Mouse (Mus musculus): ENCODE data around the gene BC048507. TPM values are rescaled to one million over a fixed set of nuclear protein-coding genes. Genes with fewer than 3 reads are reported as not detected.
A peak's percentile ranks its signal among the peaks of the same experiment; 100 is the strongest.
"Not testable (repeated sequence)": the region's sequence is repeated elsewhere in the genome, so short reads cannot be mapped to it uniquely, and the experiment has no call there.

The BC048507 gene
- not detected for total RNA-seq (2021)
- long read RNA-seq, experiment 1: 0 reads
- long read RNA-seq, experiment 2: 0 reads

- no peak for DNase-seq (ENCODE audit: low spot score in 2 of 2)
Observed at GRCm38 (mm10) chr13:67863026-67863425, at the start of gene BC048507. Gene BC048507, plus strand, starts transcription at chr13:67863326.

GRCm38 (mm10) chr13:67813710-67814660 is 49.1 kb upstream of the BC048507 start, which contains the start of gene Zfp273:
Gene Zfp273, plus strand, starts transcription at chr13:67813740.
- DNase-seq (ENCODE audit: low spot score in 2 of 2): peak; percentile 83 to 87

GRCm38 (mm10) chr13:67818636-67819035 is 44.5 kb upstream of the BC048507 start:
- DNase-seq (ENCODE audit: low spot score in 2 of 2): peak in 1 of 2 experiments; percentile 29

- DNase-seq (ENCODE audit: low spot score in 2 of 2): peak; percentile 60 to 77
Observed at GRCm38 (mm10) chr13:67830911-67831336, 32.2 kb upstream of the BC048507 start, which contains the start of gene Gm10037. Gene Gm10037, plus strand, starts transcription at chr13:67831106.

GRCm38 (mm10) chr13:67833137-67833536 is 30.0 kb upstream of the BC048507 start:
- not testable (repeated sequence) for DNase-seq (ENCODE audit: low spot score in 2 of 2)

GRCm38 (mm10) chr13:67843775-67844118 is 19.4 kb upstream of the BC048507 start:
- no peak for DNase-seq (ENCODE audit: low spot score in 2 of 2)

GRCm38 (mm10) chr13:67844119-67844852 is 18.8 kb upstream of the BC048507 start:
- peak; percentile 63 to 72 for DNase-seq (ENCODE audit: low spot score in 2 of 2)

GRCm38 (mm10) chr13:67844853-67845194 is 18.3 kb upstream of the BC048507 start:
- no peak for DNase-seq (ENCODE audit: low spot score in 2 of 2)

GRCm38 (mm10) chr13:67850361-67850760 is 12.8 kb upstream of the BC048507 start:
- DNase-seq (ENCODE audit: low spot score in 2 of 2): no peak

- no peak for DNase-seq (ENCODE audit: low spot score in 2 of 2)
Observed at GRCm38 (mm10) chr13:67853130-67853529, 10.0 kb upstream of the BC048507 start.

GRCm38 (mm10) chr13:67853983-67854382 is 9.1 kb upstream of the BC048507 start:
- peak in 1 of 2 experiments; percentile 64 for DNase-seq (ENCODE audit: low spot score in 2 of 2)

- no peak for DNase-seq (ENCODE audit: low spot score in 2 of 2)
Observed at GRCm38 (mm10) chr13:67857317-67857716, 5.8 kb upstream of the BC048507 start.

- DNase-seq (ENCODE audit: low spot score in 2 of 2): no peak
Observed at GRCm38 (mm10) chr13:67862508-67862907, 618 bp upstream of the BC048507 start.

GRCm38 (mm10) chr13:67864764-67865350 is 1.7 kb downstream of the BC048507 start:
- no peak for DNase-seq (ENCODE audit: low spot score in 2 of 2)

- DNase-seq (ENCODE audit: low spot score in 2 of 2): no peak
Observed at GRCm38 (mm10) chr13:67867899-67868298, 4.8 kb downstream of the BC048507 start.

- DNase-seq (ENCODE audit: low spot score in 2 of 2): not testable (repeated sequence)
Observed at GRCm38 (mm10) chr13:67876049-67876698, 13.0 kb downstream of the BC048507 start.

- no peak for DNase-seq (ENCODE audit: low spot score in 2 of 2)
Observed at GRCm38 (mm10) chr13:67876699-67877254, 13.7 kb downstream of the BC048507 start.

- DNase-seq (ENCODE audit: low spot score in 2 of 2): no peak
Observed at GRCm38 (mm10) chr13:67883966-67884365, 20.8 kb downstream of the BC048507 start.

- DNase-seq (ENCODE audit: low spot score in 2 of 2): no peak
Observed at GRCm38 (mm10) chr13:67909759-67910158, 46.6 kb downstream of the BC048507 start.

All from layer of hippocampus, postnatal 14 days (tissue).